ENCODE assay signal across 31 mouse cellular contexts in genomic region chr5:45441745-45442144, GRCm38 (mm10). TPM values are rescaled to one million over a fixed set of nuclear protein-coding genes. Genes with fewer than 3 reads are reported as not detected.
A peak's percentile ranks its signal among the peaks of the same experiment; 100 is the strongest.
DNase-seq lines count a peak whose midpoint lies in the region; ATAC-seq and TF ChIP-seq lines count a peak whose summit lies in the region.
"Had no signal": no experiment of that assay in that cellular context is flagged by ENCODE, and none has a peak within 500 bp of the region (broad histone marks: within the 10 kb centered on the region; RNA-seq: fewer than 3 reads in every experiment).

No protein-coding gene starts in this region.

- H3K79me2 ChIP-seq in liver, adult 2 months (ENCODE audit: control insufficient read depth, insufficient read depth, low read length), result peaks cover 11% of the 10 kb centered on the region; the same call in 1 of the 2 replicates

- H3K9me3 ChIP-seq in kidney, embryonic 14.5 days (ENCODE audit: control insufficient read depth, low read length), result no peaks in the 10 kb centered on the region
- no peaks in the 10 kb centered on the region for H3K9me3 ChIP-seq in liver, embryonic 12.5 days (replicated peaks)
- no peaks in the 10 kb centered on the region for H3K9me3 ChIP-seq in intestine, embryonic 16.5 days (ENCODE audit: control insufficient read depth, low read length)
- H3K9me3 ChIP-seq: embryonic facial prominence, embryonic 13.5 days; embryonic facial prominence, embryonic 15.5 days; forebrain, embryonic 13.5 days; forebrain, embryonic 15.5 days; G1E had no signal

- 44% methylated on average over 3 of the region's 3 CpGs for WGBS in kidney, adult 2 months
- 61% methylated on average over 3 of the region's 3 CpGs for WGBS in kidney, embryonic 14.5 days
- WGBS in liver, adult 2 months, result 17% methylated on average over 3 of the region's 3 CpGs
- WGBS in liver, embryonic 12.5 days (ENCODE audit: insufficient replicate concordance), result 63% methylated on average over 3 of the region's 3 CpGs
- 49% methylated on average over 3 of the region's 3 CpGs for WGBS in intestine, embryonic 16.5 days

- H3K9ac ChIP-seq in kidney, embryonic 14.5 days (ENCODE audit: low read depth, low read length), result no peak overlapping the region
- peak overlapping the region; percentile 50; the same call in 1 of the 2 replicates for H3K9ac ChIP-seq in liver, adult 2 months (ENCODE audit: low read depth, low read length)
- H3K9ac ChIP-seq in liver, embryonic 12.5 days, result no peak overlapping the region
- no peak overlapping the region for H3K9ac ChIP-seq in intestine, embryonic 16.5 days (ENCODE audit: low read depth, low read length)
- H3K9ac ChIP-seq: embryonic facial prominence, embryonic 13.5 days; embryonic facial prominence, embryonic 15.5 days; forebrain, embryonic 13.5 days; forebrain, embryonic 15.5 days had no signal

- H3K4me2 ChIP-seq in kidney, embryonic 14.5 days (replicated peaks; ENCODE audit: low read depth, low read length), result no peak overlapping the region
- no peak overlapping the region for H3K4me2 ChIP-seq in liver, embryonic 12.5 days
- no peak overlapping the region for H3K4me2 ChIP-seq in intestine, embryonic 16.5 days (ENCODE audit: low read depth, low read length)
- H3K4me2 ChIP-seq: embryonic facial prominence, embryonic 13.5 days; embryonic facial prominence, embryonic 15.5 days; forebrain, embryonic 13.5 days; forebrain, embryonic 15.5 days had no signal

- no peak overlapping the region for H3K4me3 ChIP-seq in kidney, adult 2 months (ENCODE audit: insufficient read depth, low read depth, low read length)
- no peak overlapping the region for H3K4me3 ChIP-seq in kidney, embryonic 14.5 days (ENCODE audit: low read length)
- no peak overlapping the region for H3K4me3 ChIP-seq in liver, adult 2 months (ENCODE audit: insufficient read depth, low read depth, low read length)
- H3K4me3 ChIP-seq in liver, embryonic 12.5 days, result no peak overlapping the region
- H3K4me3 ChIP-seq in intestine, embryonic 16.5 days (ENCODE audit: low read length), result no peak overlapping the region
- H3K4me3 ChIP-seq: embryonic facial prominence, embryonic 13.5 days; embryonic facial prominence, embryonic 15.5 days; forebrain, embryonic 13.5 days; forebrain, embryonic 15.5 days had no signal

- DNase-seq in kidney, adult 2 months, result peak; percentile 50
- DNase-seq in liver, adult 2 months (ENCODE audit: extremely low read depth, low read depth, low spot score), result peak; percentile 73
- peak; percentile 47 for DNase-seq in adipocyte (ENCODE audit: low spot score)
- DNase-seq: adrenal gland, postnatal 25 days; B cell, adult 2 months; cerebellum, adult 11 months; cerebellum, adult 18-20 months; cerebellum, adult 8-10 months; cerebellum, adult 9-11 months; cerebellum, postnatal 14 days; cerebellum, postnatal 36 days; embryo, embryonic 11 days had no signal

- TF ChIP-seq POLR2A in kidney, adult 2 months (IDR thresholded peaks at IDR 0.05; ENCODE audit: low read depth, low read length), result no peak
- TF ChIP-seq POLR2A in liver, adult 2 months (IDR thresholded peaks at IDR 0.05; ENCODE audit: extremely low read depth, insufficient read depth, low read length), result no peak

- no peak for TF ChIP-seq CTCF in kidney, adult 2 months (conservative IDR thresholded peaks at IDR 0.05; ENCODE audit: insufficient read depth, insufficient read length, low read depth, low read length)
- no peak for TF ChIP-seq CTCF in liver, adult 2 months (IDR thresholded peaks at IDR 0.05; ENCODE audit: low read depth, low read length)

- H3K27ac ChIP-seq in kidney, adult 2 months (ENCODE audit: insufficient read depth, low read depth, low read length), result peak overlapping the region; percentile 71
- no peak overlapping the region for H3K27ac ChIP-seq in kidney, embryonic 14.5 days (ENCODE audit: low read depth, low read length)
- peak overlapping the region; percentile 83 for H3K27ac ChIP-seq in liver, adult 2 months (replicated peaks; ENCODE audit: insufficient read depth, low read depth, low read length)
- H3K27ac ChIP-seq in liver, embryonic 12.5 days, result no peak overlapping the region
- H3K27ac ChIP-seq in intestine, embryonic 16.5 days (ENCODE audit: low read length), result peak overlapping the region; percentile 67
- H3K27ac ChIP-seq: embryonic facial prominence, embryonic 13.5 days; embryonic facial prominence, embryonic 15.5 days; forebrain, embryonic 13.5 days; forebrain, embryonic 15.5 days had no signal

- no peak for ATAC-seq in kidney, embryonic 14.5 days (ENCODE audit: low FRiP score, low TSS enrichment)
- no peak for ATAC-seq in liver, embryonic 12.5 days
- peak; percentile 64 for ATAC-seq in intestine, embryonic 16.5 days
- no peak for ATAC-seq in megakaryocyte-erythroid progenitor cell, adult 5-6 weeks (replicated peaks; ENCODE audit: low FRiP score, low TSS enrichment, poor library complexity, severe bottlenecking)
- ATAC-seq in erythroblast, adult 5-6 weeks (replicated peaks; ENCODE audit: low FRiP score, poor library complexity, severe bottlenecking), result no peak
- ATAC-seq: activated CD4-positive, CD25-positive, alpha-beta regulatory T cell, adult 4 months; CD4-positive, CD25-positive, alpha-beta regulatory T cell, adult 4 months; forebrain, embryonic 13.5 days; forebrain, embryonic 15.5 days; Patski had no signal

- peaks cover 14% of the 10 kb centered on the region for H3K4me1 ChIP-seq in kidney, adult 2 months (ENCODE audit: control insufficient read depth, insufficient read depth, low read length)
- H3K4me1 ChIP-seq in kidney, embryonic 14.5 days (ENCODE audit: control insufficient read depth, insufficient read depth, low read length), result no peaks in the 10 kb centered on the region
- peaks cover 49% of the 10 kb centered on the region for H3K4me1 ChIP-seq in liver, adult 2 months (ENCODE audit: control insufficient read depth, insufficient read depth, low read length)
- H3K4me1 ChIP-seq in liver, embryonic 12.5 days, result no peaks in the 10 kb centered on the region
- 0 out of 2 replicates have a peak, but pooled peaks cover 5% of the 10 kb centered on the region for H3K4me1 ChIP-seq in intestine, embryonic 16.5 days (ENCODE audit: control insufficient read depth, insufficient read depth, low read length)
- H3K4me1 ChIP-seq: embryonic facial prominence, embryonic 13.5 days; embryonic facial prominence, embryonic 15.5 days; forebrain, embryonic 13.5 days; forebrain, embryonic 15.5 days had no signal

- H3K27me3 ChIP-seq in kidney, adult 2 months (replicated peaks; ENCODE audit: control insufficient read depth, insufficient read depth, low read length), result no peaks in the 10 kb centered on the region
- no peaks in the 10 kb centered on the region for H3K27me3 ChIP-seq in kidney, embryonic 14.5 days (ENCODE audit: control insufficient read depth, insufficient read depth, low read length)
- H3K27me3 ChIP-seq in liver, adult 2 months (ENCODE audit: control insufficient read depth, insufficient read depth, low read length), result no peaks in the 10 kb centered on the region
- H3K27me3 ChIP-seq in liver, embryonic 12.5 days (replicated peaks), result no peaks in the 10 kb centered on the region
- H3K27me3 ChIP-seq in intestine, embryonic 16.5 days (replicated peaks; ENCODE audit: control insufficient read depth, insufficient read depth, low read length), result no peaks in the 10 kb centered on the region
- H3K27me3 ChIP-seq: CH12.LX; embryonic facial prominence, embryonic 13.5 days; embryonic facial prominence, embryonic 15.5 days; forebrain, embryonic 13.5 days; forebrain, embryonic 15.5 days; Patski had no signal

- H3K36me3 ChIP-seq in kidney, adult 2 months (ENCODE audit: control insufficient read depth, insufficient read depth, low read length), result peaks cover 8% of the 10 kb centered on the region
- peaks cover 31% of the 10 kb centered on the region; the same call in 1 of the 2 replicates for H3K36me3 ChIP-seq in kidney, embryonic 14.5 days (ENCODE audit: control insufficient read depth, insufficient read depth, low read length)
- peaks cover 50% of the 10 kb centered on the region for H3K36me3 ChIP-seq in liver, adult 2 months (ENCODE audit: control insufficient read depth, insufficient read depth, low read length)
- H3K36me3 ChIP-seq in liver, embryonic 12.5 days, result peaks cover 55% of the 10 kb centered on the region
- peaks cover 5% of the 10 kb centered on the region; the same call in 1 of the 2 replicates for H3K36me3 ChIP-seq in intestine, embryonic 16.5 days (ENCODE audit: control insufficient read depth, insufficient read depth, low read length)

RNA-seq across cellular contexts. Expression of gene Qdpr, which starts 8.3 kb away (rescaled TPM):
- 415 and 434 TPM in 2 replicates for polyA plus RNA-seq in kidney, adult 2 months (2012; rRNA removed)
- 134 and 146 TPM in 2 replicates for polyA plus RNA-seq in kidney, embryonic 14.5 days (2014; fragmentation: Nextera tagmentation; extraction: Ambion mirVana)
- 640 and 691 TPM in 2 replicates for total RNA-seq in liver, adult 2 months (2014; rRNA removed)
- polyA plus RNA-seq in liver, adult 2 months (2012; rRNA removed), result 491 and 636 TPM in 2 replicates
- 74.1 and 77.6 TPM in 2 replicates for polyA plus RNA-seq in liver, embryonic 12.5 days (2016; fragmentation: Nextera tagmentation; extraction: Ambion mirVana)
- polyA plus RNA-seq in intestine, embryonic 16.5 days (2015; fragmentation: Nextera tagmentation; extraction: Ambion mirVana), result 359 and 405 TPM in 2 replicates
- total RNA-seq in megakaryocyte-erythroid progenitor cell, adult 5-6 weeks (2014; fragmentation: Nextera tagmentation), result 143 and 172 TPM in 2 replicates
- total RNA-seq in megakaryocyte-erythroid progenitor cell, adult 5-6 weeks (2017), result 46.2 and 80.7 TPM in 2 replicates
- total RNA-seq in erythroblast, adult 5-6 weeks (2015; ENCODE audit: low replicate concordance), result 9.6 and 22.3 TPM in 2 replicates
- 3.5 and 4.0 TPM in 2 replicates for total RNA-seq in erythroblast, adult 5-6 weeks (2017; ENCODE audit: low replicate concordance)

RNA-seq across cellular contexts. Expression of gene Clrn2, which starts 11.8 kb away (rescaled TPM):
- not detected in 2 replicates for polyA plus RNA-seq in kidney, adult 2 months (2012; rRNA removed)
- polyA plus RNA-seq in kidney, embryonic 14.5 days (2014; fragmentation: Nextera tagmentation; extraction: Ambion mirVana), result not detected in 2 replicates
- not detected in 2 replicates for total RNA-seq in liver, adult 2 months (2014; rRNA removed)
- polyA plus RNA-seq in liver, adult 2 months (2012; rRNA removed), result not detected in 2 replicates
- polyA plus RNA-seq in liver, embryonic 12.5 days (2016; fragmentation: Nextera tagmentation; extraction: Ambion mirVana), result not detected in 2 replicates
- polyA plus RNA-seq in intestine, embryonic 16.5 days (2015; fragmentation: Nextera tagmentation; extraction: Ambion mirVana), result not detected in 2 replicates
- total RNA-seq in megakaryocyte-erythroid progenitor cell, adult 5-6 weeks (2014; fragmentation: Nextera tagmentation), result not detected in 2 replicates
- total RNA-seq in megakaryocyte-erythroid progenitor cell, adult 5-6 weeks (2017), result not detected in 2 replicates
- total RNA-seq in erythroblast, adult 5-6 weeks (2015; ENCODE audit: low replicate concordance), result not detected in 2 replicates
- total RNA-seq in erythroblast, adult 5-6 weeks (2017; ENCODE audit: low replicate concordance), result not detected in 2 replicates
- total RNA-seq: adrenal gland, adult 2 months; adrenal gland, postnatal 10 days; adrenal gland, postnatal 25 days; adrenal gland, postnatal 4 days; CH12.LX; common myeloid progenitor, adult 5-6 weeks had no signal
- polyA plus RNA-seq: activated CD4-positive, CD25-positive, alpha-beta regulatory T cell, adult 4 months; adrenal gland, adult 2 months; CD4-positive, CD25-positive, alpha-beta regulatory T cell, adult 4 months; embryonic facial prominence, embryonic 13.5 days; forebrain, embryonic 11.5 days; forebrain, embryonic 13.5 days; G1E; Patski had no signal

RNA-seq across cellular contexts. Expression of gene Lap3, which starts 51.4 kb away (rescaled TPM):
- 93.2 and 96.5 TPM in 2 replicates for polyA plus RNA-seq in kidney, adult 2 months (2012; rRNA removed)
- 88.3 and 112 TPM in 2 replicates for polyA plus RNA-seq in kidney, embryonic 14.5 days (2014; fragmentation: Nextera tagmentation; extraction: Ambion mirVana)
- 300 and 328 TPM in 2 replicates for total RNA-seq in liver, adult 2 months (2014; rRNA removed)
- 92.9 and 108 TPM in 2 replicates for polyA plus RNA-seq in liver, adult 2 months (2012; rRNA removed)
- 67.2 and 69.0 TPM in 2 replicates for polyA plus RNA-seq in liver, embryonic 12.5 days (2016; fragmentation: Nextera tagmentation; extraction: Ambion mirVana)
- polyA plus RNA-seq in intestine, embryonic 16.5 days (2015; fragmentation: Nextera tagmentation; extraction: Ambion mirVana), result 153 and 162 TPM in 2 replicates
- total RNA-seq in megakaryocyte-erythroid progenitor cell, adult 5-6 weeks (2014; fragmentation: Nextera tagmentation), result 59.9 and 74.0 TPM in 2 replicates
- total RNA-seq in megakaryocyte-erythroid progenitor cell, adult 5-6 weeks (2017), result 98.6 and 103 TPM in 2 replicates
- total RNA-seq in erythroblast, adult 5-6 weeks (2015; ENCODE audit: low replicate concordance), result 12.1 and 15.7 TPM in 2 replicates
- 8.1 and 12.6 TPM in 2 replicates for total RNA-seq in erythroblast, adult 5-6 weeks (2017; ENCODE audit: low replicate concordance)

Comparison
In these comparisons a context has a peak if more than half of its experiments do, and no peak if none do; other contexts are left out.
1. H3K27ac ChIP-seq: peak in kidney, adult 2 months (single experiment), liver, adult 2 months (single experiment) and intestine, embryonic 16.5 days (single experiment); none in kidney, embryonic 14.5 days (single experiment) and liver, embryonic 12.5 days (single experiment).
2. Peak in every context shown above with its lines, with median percentiles within 50 percentile points of each other: DNase-seq.